ENCODE assay signal across 24 mouse cellular contexts in the genomic region with DNA sequence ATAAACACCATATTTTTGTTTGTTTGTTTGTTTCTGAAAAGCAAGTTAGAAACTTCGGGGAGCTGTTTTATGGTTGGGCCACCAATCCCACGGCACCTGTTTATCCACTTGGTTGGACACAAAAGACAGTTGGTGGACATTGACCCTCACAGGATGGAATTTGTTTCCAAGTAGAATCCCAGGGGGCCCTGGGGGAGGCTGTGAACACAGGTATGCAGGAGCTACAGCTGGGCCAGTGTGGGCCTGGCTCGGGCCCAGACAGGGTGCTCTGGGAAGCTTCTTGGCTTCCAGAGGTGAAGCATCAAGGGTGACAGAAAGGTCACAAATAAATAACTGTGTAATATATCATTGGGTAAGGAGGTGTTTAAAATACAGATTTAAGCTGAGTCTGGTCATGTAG. TPM values are rescaled to one million over a fixed set of nuclear protein-coding genes. Genes with fewer than 3 reads are reported as not detected.
DNase-seq lines count a peak whose midpoint lies in the region; ATAC-seq and TF ChIP-seq lines count a peak whose summit lies in the region.
"Had no signal": no experiment of that assay in that cellular context is flagged by ENCODE, and none has a peak within 500 bp of the region (broad histone marks: within the 10 kb centered on the region; RNA-seq: fewer than 3 reads in every experiment).

No protein-coding gene starts in this region.

- no peak overlapping the region for H3K4me3 ChIP-seq in kidney, embryonic 14.5 days (ENCODE audit: low read length)
- H3K4me3 ChIP-seq in kidney, adult 2 months (ENCODE audit: insufficient read depth, low read depth, low read length) = no peak overlapping the region
- H3K4me3 ChIP-seq in kidney, embryonic 16.5 days (ENCODE audit: low read length) = no peak overlapping the region
- no peak overlapping the region for H3K4me3 ChIP-seq in heart, embryonic 10.5 days
- no peak overlapping the region for H3K4me3 ChIP-seq in intestine, embryonic 15.5 days (replicated peaks)
- H3K4me3 ChIP-seq: forebrain, embryonic 10.5 days; gastrocnemius, adult 2 months; heart, embryonic 13.5 days had no signal

- DNase-seq in kidney, adult 11 months = peak; percentile 73
- DNase-seq in kidney, adult 2 months = peak; percentile 84
- DNase-seq in kidney, postnatal 25 days = peak; percentile 60 to 76
- DNase-seq in urinary bladder, postnatal 25 days (ENCODE audit: low spot score) = no peak
- DNase-seq in heart, embryonic 10.5 days (ENCODE audit: low spot score) = no peak
- DNase-seq: adrenal gland, postnatal 10 days; adrenal gland, postnatal 36 days; cerebellum, adult 18-20 months; cerebellum, adult 9-10 months; cerebellum, postnatal 14 days; forebrain, postnatal 0 days; gastrocnemius, adult 2 months; gastrocnemius, postnatal 25 days; heart, adult 18-20 months; heart, postnatal 14 days; heart, postnatal 4 days had no signal

- 65% methylated on average over 3 of the region's 3 CpGs for WGBS in kidney, embryonic 14.5 days
- WGBS in kidney, adult 2 months = 46% methylated on average over 3 of the region's 3 CpGs
- WGBS in kidney, embryonic 16.5 days = 67% methylated on average over 3 of the region's 3 CpGs
- 84% methylated on average over 3 of the region's 3 CpGs for WGBS in heart, embryonic 10.5 days
- 51% methylated on average over 3 of the region's 3 CpGs for WGBS in intestine, embryonic 15.5 days

- H3K4me2 ChIP-seq in kidney, embryonic 14.5 days (replicated peaks; ENCODE audit: low read depth, low read length) = no peak overlapping the region
- H3K4me2 ChIP-seq in kidney, embryonic 16.5 days (replicated peaks; ENCODE audit: low read depth, low read length) = no peak overlapping the region
- H3K4me2 ChIP-seq in intestine, embryonic 15.5 days (replicated peaks) = no peak overlapping the region
- H3K4me2 ChIP-seq: heart, embryonic 13.5 days; hindbrain, embryonic 14.5 days had no signal

- no peak overlapping the region for H3K9ac ChIP-seq in kidney, embryonic 14.5 days (ENCODE audit: low read depth, low read length)
- H3K9ac ChIP-seq in kidney, embryonic 16.5 days (replicated peaks; ENCODE audit: low read length) = no peak overlapping the region
- no peak overlapping the region for H3K9ac ChIP-seq in intestine, embryonic 15.5 days
- H3K9ac ChIP-seq: forebrain, postnatal 0 days; heart, embryonic 13.5 days; hindbrain, embryonic 14.5 days had no signal

- TF ChIP-seq CTCF in kidney, adult 2 months (conservative IDR thresholded peaks at IDR 0.05; ENCODE audit: insufficient read depth, insufficient read length, low read depth, low read length) = no peak

- no peak overlapping the region for H3K27ac ChIP-seq in kidney, embryonic 14.5 days (ENCODE audit: low read depth, low read length)
- no peak overlapping the region for H3K27ac ChIP-seq in kidney, adult 2 months (ENCODE audit: insufficient read depth, low read depth, low read length)
- no peak overlapping the region for H3K27ac ChIP-seq in kidney, embryonic 16.5 days (ENCODE audit: low read length)
- H3K27ac ChIP-seq in heart, embryonic 10.5 days = no peak overlapping the region
- H3K27ac ChIP-seq in intestine, embryonic 15.5 days = no peak overlapping the region
- H3K27ac ChIP-seq: forebrain, embryonic 10.5 days; gastrocnemius, adult 2 months; heart, embryonic 13.5 days; hindbrain, embryonic 14.5 days had no signal

- no peaks in the 10 kb centered on the region for H3K27me3 ChIP-seq in kidney, embryonic 14.5 days (ENCODE audit: control insufficient read depth, insufficient read depth, low read length)
- no peaks in the 10 kb centered on the region for H3K27me3 ChIP-seq in kidney, adult 2 months (replicated peaks; ENCODE audit: control insufficient read depth, insufficient read depth, low read length)
- no peaks in the 10 kb centered on the region for H3K27me3 ChIP-seq in kidney, embryonic 16.5 days (ENCODE audit: insufficient read depth, low read length)
- peaks cover 96% of the 10 kb centered on the region for H3K27me3 ChIP-seq in heart, embryonic 10.5 days (ENCODE audit: insufficient read depth, poor library complexity, severe bottlenecking)
- no peaks in the 10 kb centered on the region for H3K27me3 ChIP-seq in intestine, embryonic 15.5 days (replicated peaks)

- no peaks in the 10 kb centered on the region for H3K9me3 ChIP-seq in kidney, embryonic 14.5 days (ENCODE audit: control insufficient read depth, low read length)
- no peaks in the 10 kb centered on the region for H3K9me3 ChIP-seq in kidney, embryonic 16.5 days (ENCODE audit: low read length)
- H3K9me3 ChIP-seq in heart, embryonic 10.5 days = no peaks in the 10 kb centered on the region
- no peaks in the 10 kb centered on the region for H3K9me3 ChIP-seq in intestine, embryonic 15.5 days
- H3K9me3 ChIP-seq: forebrain, embryonic 10.5 days; heart, embryonic 13.5 days had no signal

- no peak for TF ChIP-seq POLR2A in kidney, adult 2 months (IDR thresholded peaks at IDR 0.05; ENCODE audit: low read depth, low read length)

- no peak for ATAC-seq in kidney, embryonic 14.5 days (ENCODE audit: low FRiP score, low TSS enrichment)
- ATAC-seq in kidney, embryonic 16.5 days (ENCODE audit: low FRiP score, low TSS enrichment) = peak; percentile 66
- no peak for ATAC-seq in intestine, embryonic 15.5 days
- ATAC-seq: forebrain, embryonic 14.5 days; forebrain, postnatal 0 days; Patski had no signal

- no peaks in the 10 kb centered on the region for H3K4me1 ChIP-seq in kidney, embryonic 14.5 days (ENCODE audit: control insufficient read depth, insufficient read depth, low read length)
- no peaks in the 10 kb centered on the region for H3K4me1 ChIP-seq in kidney, adult 2 months (ENCODE audit: control insufficient read depth, insufficient read depth, low read length)
- no peaks in the 10 kb centered on the region for H3K4me1 ChIP-seq in kidney, embryonic 16.5 days (ENCODE audit: insufficient read depth, low read length)
- H3K4me1 ChIP-seq in heart, embryonic 10.5 days = peaks cover 18% of the 10 kb centered on the region
- H3K4me1 ChIP-seq in intestine, embryonic 15.5 days (replicated peaks) = peaks cover 7% of the 10 kb centered on the region; the same call in 1 of the 2 replicates
- H3K4me1 ChIP-seq: heart, embryonic 13.5 days had no signal

- H3K36me3 ChIP-seq in kidney, embryonic 14.5 days (ENCODE audit: control insufficient read depth, insufficient read depth, low read length) = no peaks in the 10 kb centered on the region
- H3K36me3 ChIP-seq in kidney, adult 2 months (ENCODE audit: control insufficient read depth, insufficient read depth, low read length) = no peaks in the 10 kb centered on the region
- H3K36me3 ChIP-seq in kidney, embryonic 16.5 days (ENCODE audit: insufficient read depth, low read length) = no peaks in the 10 kb centered on the region
- no peaks in the 10 kb centered on the region for H3K36me3 ChIP-seq in heart, embryonic 10.5 days
- no peaks in the 10 kb centered on the region for H3K36me3 ChIP-seq in intestine, embryonic 15.5 days
- H3K36me3 ChIP-seq: forebrain, embryonic 10.5 days; heart, embryonic 13.5 days had no signal

RNA-seq across cellular contexts. Expression of a gene that starts 25.0 kb away (rescaled TPM):
- polyA plus RNA-seq in kidney, embryonic 14.5 days (2014; fragmentation: Nextera tagmentation; extraction: Ambion mirVana) = 0.33 and 0.62 TPM in 2 replicates
- 0.77 and 0.95 TPM in 2 replicates for polyA plus RNA-seq in kidney, adult 2 months (2012; rRNA removed)
- 1.5 and 2.9 TPM in 2 replicates for polyA plus RNA-seq in kidney, embryonic 16.5 days (2015; fragmentation: Nextera tagmentation; extraction: Ambion mirVana)
- polyA plus RNA-seq in heart, embryonic 10.5 days (2016; fragmentation: Nextera tagmentation; extraction: Ambion mirVana) = 2.6 and 4.2 TPM in 2 replicates
- 6.6 and 8.4 TPM in 2 replicates for polyA plus RNA-seq in intestine, embryonic 15.5 days (2015; fragmentation: Nextera tagmentation; extraction: Ambion mirVana)
- polyA plus RNA-seq: Patski had no signal

RNA-seq across cellular contexts. Expression of a gene that starts 26.1 kb away (rescaled TPM):
- 8.8 and 10.1 TPM in 2 replicates for polyA plus RNA-seq in kidney, embryonic 14.5 days (2014; fragmentation: Nextera tagmentation; extraction: Ambion mirVana)
- polyA plus RNA-seq in kidney, adult 2 months (2012; rRNA removed) = 9.3 and 14.8 TPM in 2 replicates
- 6.0 and 6.2 TPM in 2 replicates for polyA plus RNA-seq in kidney, embryonic 16.5 days (2015; fragmentation: Nextera tagmentation; extraction: Ambion mirVana)
- 5.3 and 7.3 TPM in 2 replicates for polyA plus RNA-seq in heart, embryonic 10.5 days (2016; fragmentation: Nextera tagmentation; extraction: Ambion mirVana)
- 5.8 and 7.3 TPM in 2 replicates for polyA plus RNA-seq in intestine, embryonic 15.5 days (2015; fragmentation: Nextera tagmentation; extraction: Ambion mirVana)

RNA-seq across cellular contexts. Expression of a gene that starts 26.1 kb away (rescaled TPM):
- polyA plus RNA-seq in kidney, embryonic 14.5 days (2014; fragmentation: Nextera tagmentation; extraction: Ambion mirVana) = 82.3 and 84.0 TPM in 2 replicates
- polyA plus RNA-seq in kidney, adult 2 months (2012; rRNA removed) = 35.8 and 36.6 TPM in 2 replicates
- 82.2 and 99.4 TPM in 2 replicates for polyA plus RNA-seq in kidney, embryonic 16.5 days (2015; fragmentation: Nextera tagmentation; extraction: Ambion mirVana)
- polyA plus RNA-seq in heart, embryonic 10.5 days (2016; fragmentation: Nextera tagmentation; extraction: Ambion mirVana) = 79.5 and 84.1 TPM in 2 replicates
- polyA plus RNA-seq in intestine, embryonic 15.5 days (2015; fragmentation: Nextera tagmentation; extraction: Ambion mirVana) = 94.9 and 104 TPM in 2 replicates

RNA-seq across cellular contexts. Expression of a gene that starts 26.3 kb away (rescaled TPM):
- 29.9 and 35.7 TPM in 2 replicates for polyA plus RNA-seq in kidney, embryonic 14.5 days (2014; fragmentation: Nextera tagmentation; extraction: Ambion mirVana)
- polyA plus RNA-seq in kidney, adult 2 months (2012; rRNA removed) = 3.4 and 8.5 TPM in 2 replicates
- 16.7 and 18.6 TPM in 2 replicates for polyA plus RNA-seq in kidney, embryonic 16.5 days (2015; fragmentation: Nextera tagmentation; extraction: Ambion mirVana)
- polyA plus RNA-seq in heart, embryonic 10.5 days (2016; fragmentation: Nextera tagmentation; extraction: Ambion mirVana) = 12.5 and 16.6 TPM in 2 replicates
- 12.9 and 14.7 TPM in 2 replicates for polyA plus RNA-seq in intestine, embryonic 15.5 days (2015; fragmentation: Nextera tagmentation; extraction: Ambion mirVana)

RNA-seq across cellular contexts. Expression of a gene that starts 49.6 kb away (rescaled TPM):
- 3.8 and 4.0 TPM in 2 replicates for polyA plus RNA-seq in kidney, embryonic 14.5 days (2014; fragmentation: Nextera tagmentation; extraction: Ambion mirVana)
- 14.9 and 15.8 TPM in 2 replicates for polyA plus RNA-seq in kidney, adult 2 months (2012; rRNA removed)
- polyA plus RNA-seq in kidney, embryonic 16.5 days (2015; fragmentation: Nextera tagmentation; extraction: Ambion mirVana) = 1.3 and 2.3 TPM in 2 replicates
- 2.2 and 2.5 TPM in 2 replicates for polyA plus RNA-seq in heart, embryonic 10.5 days (2016; fragmentation: Nextera tagmentation; extraction: Ambion mirVana)
- 4.6 and 6.1 TPM in 2 replicates for polyA plus RNA-seq in intestine, embryonic 15.5 days (2015; fragmentation: Nextera tagmentation; extraction: Ambion mirVana)

Comparison
In these comparisons a context has a peak if more than half of its experiments do, and no peak if none do; other contexts are left out.
1. DNase-seq: peak in kidney, adult 11 months (single experiment), kidney, adult 2 months (single experiment) and kidney, postnatal 25 days (2 of 2); none in urinary bladder, postnatal 25 days (single experiment) and heart, embryonic 10.5 days (single experiment).